Mouse (Mus musculus) layer of hippocampus, adult 2 months (tissue): ENCODE measurements around the gene Smpd2. TPM values are rescaled to one million over a fixed set of nuclear protein-coding genes. Genes with fewer than 3 reads are reported as not detected.

ENCODE experiments used
- DNase-seq, 2 experiments: peaks; one replicate each; pipeline ENCODE4 v3.0.0; 2022; ENCODE audit warnings: low spot score in 2 of 2
- H3K27ac ChIP-seq: fragments of 200-600 bp; 2 replicates; pipeline ENCODE4 v1.8.1; 2022
- H3K4me3 ChIP-seq: fragments of 200-600 bp; 2 replicates; pipeline ENCODE4 v1.8.1; 2022; ENCODE audit warnings: mild to moderate bottlenecking
- CTCF ChIP-seq: fragments of 200-600 bp; conservative IDR thresholded peaks from 2 replicates; pipeline ENCODE4 v1.8.1; 2022; ENCODE audit warnings: antibody characterized with exemption, mild to moderate bottlenecking, moderate library complexity
- long read RNA-seq, 2 experiments: library from polyadenylated mRNA; stranded (forward); transcript quantifications; one replicate each; pipeline ENCODE4 v2.0.0; 2021; ENCODE audit warnings: borderline mapping rate in 2 of 2
- total RNA-seq, 2 experiments: library from RNA; stranded (reverse); gene quantifications; 2 replicates each; pipeline ENCODE4 v1.2.3; 2021

The Smpd2 gene
- 10 to 100 TPM; 17.8 to 23.7 TPM for total RNA-seq
- long read RNA-seq, experiment 1, transcript Smpd2-201 (10 exons, 1,602 nt), result major isoform, 9 of 12 reads
- long read RNA-seq, experiment 1, partial matches to known transcripts, result 1 of 12 reads
- long read RNA-seq, experiment 1, other reads (novel, unspliced or antisense), result 2 of 12 reads
- long read RNA-seq, experiment 2, transcript Smpd2-201 (10 exons, 1,602 nt), result major isoform, 18 of 26 reads
- long read RNA-seq, experiment 2, partial matches to known transcripts, result 0 of 26 reads
- long read RNA-seq, experiment 2, other reads (novel, unspliced or antisense), result 7 of 26 reads

DNA sequence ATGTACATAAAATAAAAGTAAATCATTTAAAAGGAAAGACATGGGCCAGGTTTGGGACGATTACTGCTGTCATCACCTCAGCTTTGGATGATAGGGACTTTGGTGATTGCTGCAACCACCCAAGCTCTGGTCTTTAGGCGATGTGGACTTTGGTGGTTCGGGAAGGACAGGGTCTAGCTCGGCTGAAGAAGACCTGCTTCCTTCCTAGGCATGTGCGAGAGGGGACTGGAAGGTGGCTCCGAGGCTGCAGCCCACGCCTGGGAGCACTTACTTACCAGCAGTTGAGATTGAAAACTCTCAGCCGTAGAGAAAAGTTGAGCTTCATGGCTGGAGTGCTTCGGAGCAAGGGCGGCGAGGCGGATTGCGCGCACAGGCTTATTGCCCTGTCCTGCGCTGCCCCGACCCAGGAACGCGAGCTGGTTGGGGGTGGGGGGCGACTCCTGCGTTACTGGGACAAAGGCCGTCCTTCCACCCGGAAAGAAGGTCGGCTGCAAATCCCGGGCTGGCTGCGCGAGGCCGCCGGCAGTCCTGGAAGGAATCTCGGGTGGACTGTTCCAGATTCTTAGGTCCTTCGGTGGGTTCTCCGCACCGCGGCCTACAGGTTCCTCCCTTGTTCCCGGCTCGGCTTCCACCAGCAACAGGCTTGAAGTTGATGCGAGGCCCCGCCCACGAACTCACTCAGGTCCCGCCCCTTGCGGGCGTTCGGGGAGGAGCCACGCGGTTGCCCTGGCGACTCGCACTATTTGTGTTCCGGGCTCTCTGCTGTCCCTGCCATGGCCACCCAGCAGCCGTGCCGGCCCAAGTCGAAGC, at the start of gene Smpd2, which contains the start of gene Ppil6:
Smpd2 (minus strand) TSS at position 662 of the 810 bp plus-strand sequence.
Ppil6 (plus strand) TSS at position 732 of the 810 bp plus-strand sequence.
- peak; percentile 93 for DNase-seq
- peak; percentile 41 for TF ChIP-seq CTCF
- Histone ChIP-seq H3K4me3 (peak within 1 kb of the TSS; percentile 95), H3K27ac (peak within 1 kb of the TSS; percentile 89)

GRCm38 (mm10) chr10:41538986-41539385, 48.8 kb upstream of the Smpd2 start:
- H3K27ac ChIP-seq, result no peak overlapping the region
- no peak for TF ChIP-seq CTCF
- DNase-seq, result no peak
- no peak overlapping the region for H3K4me3 ChIP-seq

- no peak for TF ChIP-seq CTCF
- Histone ChIP-seq H3K4me3 (no peak overlapping the region), H3K27ac (no peak overlapping the region)
- no peak for DNase-seq
Measured at GRCm38 (mm10) chr10:41537983-41538330, 47.8 kb upstream of the Smpd2 start.

DNA sequence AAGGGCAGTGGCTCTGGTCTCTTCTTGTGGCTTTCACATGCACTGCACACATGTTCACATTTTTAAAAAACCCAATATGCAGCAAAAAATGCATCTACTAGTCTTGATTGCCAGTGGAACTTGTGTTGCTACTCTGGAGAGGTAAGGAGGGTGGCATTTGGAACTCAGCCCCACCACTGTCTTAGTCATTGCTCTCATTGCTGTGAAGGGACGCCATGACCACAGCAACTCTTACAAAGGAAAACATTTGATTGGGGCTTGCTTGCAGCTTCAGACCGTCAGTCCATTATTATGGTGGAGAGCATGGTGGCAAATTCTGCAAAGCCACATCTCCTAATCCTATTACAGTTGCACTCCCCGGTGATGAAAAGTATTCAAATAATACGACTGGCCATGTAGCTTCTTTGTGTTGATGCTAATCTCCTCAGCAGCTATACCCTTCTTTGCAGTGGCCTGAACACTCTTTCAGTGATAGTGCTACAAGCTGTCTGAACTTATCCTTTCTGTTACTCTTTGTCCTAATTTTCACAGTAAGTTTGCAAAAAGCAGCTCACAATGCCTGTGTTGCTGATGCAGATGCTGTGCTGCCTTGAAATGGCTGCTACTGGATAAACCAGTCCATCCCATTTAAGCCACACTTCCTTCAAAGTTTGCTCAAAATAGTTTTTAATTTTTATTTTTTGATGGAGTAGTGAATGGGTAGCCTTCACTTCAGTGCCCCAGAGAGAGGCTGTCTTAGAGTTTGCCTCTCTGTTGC, 47.2 kb upstream of the Smpd2 start:
- DNase-seq, result no peak
- no peak overlapping the region for H3K4me3 ChIP-seq
- TF ChIP-seq CTCF, result no peak
- H3K27ac ChIP-seq, result no peak overlapping the region

DNA sequence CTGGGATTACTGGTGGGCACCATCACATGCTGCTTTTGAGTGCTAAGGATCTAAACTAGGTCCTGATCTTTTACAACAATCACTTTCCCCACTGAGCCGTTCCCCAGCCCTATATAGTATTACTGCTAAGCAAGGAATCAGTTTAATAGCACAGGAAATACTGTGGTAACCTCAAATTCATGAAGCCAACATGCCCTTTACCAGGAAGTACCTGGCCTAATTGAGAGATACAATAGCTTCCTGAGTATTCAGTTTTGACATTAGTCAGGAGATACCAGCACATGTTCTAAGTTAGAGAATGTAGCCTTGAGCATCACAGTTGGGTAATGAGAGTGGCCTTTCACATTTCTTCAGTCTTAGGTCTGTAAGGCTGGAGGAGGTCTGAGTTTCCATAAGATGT, 46.5 kb upstream of the Smpd2 start:
- TF ChIP-seq CTCF, result no peak
- Histone ChIP-seq H3K4me3 (no peak overlapping the region), H3K27ac (no peak overlapping the region)
- DNase-seq, result no peak

DNA sequence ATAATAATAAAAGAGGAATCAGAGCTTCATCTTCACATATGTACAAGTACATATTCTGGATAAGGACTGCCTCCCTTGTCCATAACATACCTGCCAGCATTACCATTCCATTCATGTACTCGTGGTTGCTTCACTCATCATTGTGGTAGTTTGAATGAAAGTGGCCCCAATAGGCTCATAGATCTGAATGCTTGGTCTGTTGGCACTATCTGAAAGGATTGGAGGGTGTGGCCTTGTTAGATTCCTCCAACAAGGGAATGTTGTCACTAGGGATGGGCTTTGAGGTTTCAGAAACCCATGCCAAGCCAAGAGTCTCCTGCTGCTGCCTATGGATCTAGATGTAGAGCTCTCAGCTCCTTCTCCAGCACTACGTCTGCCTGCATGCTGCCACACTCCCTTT, 45.8 kb upstream of the Smpd2 start:
- DNase-seq, result no peak
- no peak overlapping the region for H3K27ac ChIP-seq
- no peak for TF ChIP-seq CTCF

DNA sequence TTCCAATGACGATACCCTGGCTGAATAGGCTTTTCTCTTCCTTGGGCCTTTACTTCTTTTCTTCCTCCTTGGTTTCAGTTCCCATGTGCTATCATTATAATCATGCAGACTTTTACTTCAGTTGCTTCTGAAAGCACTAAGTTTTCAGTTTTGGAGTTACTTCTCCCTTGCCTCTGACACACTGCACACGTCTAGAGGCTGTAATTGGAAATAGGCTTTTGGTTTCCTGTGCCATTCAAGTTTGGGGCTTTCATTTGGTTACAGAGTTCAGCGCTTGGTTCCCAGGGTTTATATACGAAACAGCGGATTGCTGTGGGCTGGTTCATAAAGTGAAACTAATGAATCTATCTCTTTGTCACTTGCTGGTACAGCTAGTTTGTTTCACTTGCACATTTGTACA, 39.8 kb upstream of the Smpd2 start:
- no peak for DNase-seq
- no peak overlapping the region for H3K4me3 ChIP-seq
- TF ChIP-seq CTCF, result no peak
- no peak overlapping the region for H3K27ac ChIP-seq

More for the DNA sequence above, 45.8 kb upstream of the Smpd2 start:
- H3K4me3 ChIP-seq, result no peak overlapping the region

DNA sequence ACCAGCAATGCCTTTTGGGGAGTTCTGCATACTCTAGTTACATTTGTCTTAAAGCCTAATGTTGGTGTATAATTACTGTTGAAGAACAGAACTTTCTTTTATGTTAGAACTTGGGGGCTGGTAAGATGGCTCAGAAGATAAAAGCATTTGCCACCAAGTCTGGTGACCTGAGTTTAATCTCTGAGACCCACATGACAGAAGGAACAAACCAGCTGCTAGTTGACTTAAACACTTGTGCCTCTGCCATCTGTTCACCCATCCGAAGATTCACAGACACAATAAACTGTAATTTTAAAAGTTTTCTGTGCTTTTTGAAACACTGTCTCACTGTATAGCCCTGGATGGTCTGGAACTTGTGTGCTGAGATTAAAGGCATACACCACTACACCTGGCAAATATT, 35.5 kb upstream of the Smpd2 start:
- Histone ChIP-seq H3K27ac (no peak overlapping the region), H3K4me3 (no peak overlapping the region)
- DNase-seq, result no peak
- TF ChIP-seq CTCF, result no peak

DNA sequence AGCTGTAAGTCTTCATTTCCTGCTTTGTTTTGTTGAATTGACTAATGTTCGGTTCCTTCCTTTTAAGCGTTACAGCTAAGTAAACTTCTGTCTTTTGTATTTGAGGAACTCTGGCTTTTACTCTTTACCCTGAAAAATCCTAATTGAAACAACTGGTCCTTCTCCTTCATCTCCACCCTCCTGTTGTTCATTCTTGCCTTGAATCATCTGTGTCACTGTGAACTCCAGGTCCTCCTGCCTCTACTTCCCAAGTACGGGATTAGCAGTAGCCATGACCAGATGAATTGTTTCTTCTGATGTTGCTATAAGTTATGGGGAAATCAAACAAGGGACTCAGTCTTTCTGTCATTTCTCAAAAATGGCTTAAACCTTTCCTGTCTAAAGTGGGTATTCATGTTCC, 33.2 kb upstream of the Smpd2 start:
- Histone ChIP-seq H3K4me3 (no peak overlapping the region), H3K27ac (no peak overlapping the region)
- DNase-seq, result no peak
- no peak for TF ChIP-seq CTCF

- no peak for TF ChIP-seq CTCF
- Histone ChIP-seq H3K4me3 (peak overlapping the region; percentile 73), H3K27ac (peak overlapping the region; percentile 100; the same call in 1 of the 2 replicates)
- DNase-seq, result no peak
Measured at GRCm38 (mm10) chr10:41520410-41520673, 30.2 kb upstream of the Smpd2 start.

DNA sequence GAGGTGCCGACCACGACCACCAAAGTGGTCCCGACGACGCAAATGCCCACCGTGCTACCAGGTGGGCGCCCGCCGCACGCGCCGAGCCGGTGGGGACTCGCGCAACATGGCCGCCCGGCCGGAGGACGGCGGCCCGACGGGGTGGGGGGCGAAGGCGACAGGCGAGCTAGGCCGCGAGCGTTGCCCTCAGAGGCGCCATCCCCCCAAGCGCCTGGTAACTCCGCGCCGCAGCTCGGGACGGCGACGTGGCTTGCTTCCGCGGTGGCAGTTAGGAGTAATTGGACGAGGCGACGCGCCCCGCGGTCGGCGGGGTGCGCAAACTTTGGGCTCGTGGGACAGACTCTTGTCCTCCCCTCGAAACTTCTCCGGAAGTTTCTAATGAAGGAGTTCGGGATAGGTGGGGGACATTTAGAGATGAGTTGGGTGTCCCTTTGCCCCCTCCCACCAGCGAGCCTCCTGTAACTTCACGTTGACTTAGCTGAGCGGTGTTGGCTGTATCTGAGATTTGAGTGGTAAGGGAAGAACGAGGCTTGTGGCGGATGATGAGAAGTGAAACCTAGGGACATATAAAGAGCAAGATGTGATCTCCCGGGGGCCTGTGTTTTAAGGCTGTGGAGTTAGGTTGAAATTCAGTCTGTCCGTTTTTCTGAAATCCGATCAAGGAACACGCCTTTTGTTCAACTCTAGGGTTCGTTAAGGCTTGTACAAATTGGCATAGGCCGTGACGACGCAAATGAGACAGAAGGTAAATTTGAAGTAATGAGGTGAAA, 29.7 kb upstream of the Smpd2 start:
- TF ChIP-seq CTCF, result no peak
- peak overlapping the region; percentile 73 for H3K4me3 ChIP-seq
- H3K27ac ChIP-seq, result peak overlapping the region; percentile 100
- DNase-seq, result peak; percentile 19 to 47

GRCm38 (mm10) chr10:41518981-41519618, 28.9 kb upstream of the Smpd2 start, which contains the start of gene Cd164:
TSS of gene Cd164 (plus strand) at chr10:41519414.
- H3K27ac ChIP-seq, result peak within 1 kb of the TSS; percentile 100
- no peak for TF ChIP-seq CTCF
- H3K4me3 ChIP-seq, result peak within 1 kb of the TSS; percentile 73
- peak; percentile 87 to 89 for DNase-seq
